Mouse (Mus musculus) ES-E14 (cell line): Measurements from ENCODE around the gene E130308A19Rik. TPM values are rescaled to one million over a fixed set of nuclear protein-coding genes. Genes with fewer than 3 reads are reported as not detected.

Experiments used
- DNase-seq: peaks from one replicate; pipeline ENCODE4 v3.0.0-alpha.2; 2013; ENCODE audit warnings: low read depth, low spot score
- H3K27ac ChIP-seq: 2 replicates; pipeline ENCODE4 v1.5.1; 2012; ENCODE audit warnings: low read depth, mild to moderate bottlenecking, low read length, moderate library complexity, mixed read lengths; ENCODE audit not compliant: poor library complexity, insufficient read depth, severe bottlenecking
- H3K36me3 ChIP-seq: 2 replicates; pipeline ENCODE4 v1.6.1; 2012; ENCODE audit warnings: mild to moderate bottlenecking, low read length, moderate library complexity, mixed read lengths; ENCODE audit not compliant: control insufficient read depth, poor library complexity, insufficient read depth, severe bottlenecking
- H3K4me1 ChIP-seq, 2 experiments: fragments of 150-350 bp in 1 of 2; sonication (generic) in 1 of 2; 2 replicates each; pipeline ENCODE4 v1.6.1; 2012; ENCODE audit warnings: low read length in 2 of 2, mild to moderate bottlenecking in 1 of 2, mixed read lengths in 1 of 2; ENCODE audit not compliant: control insufficient read depth in 2 of 2, insufficient read depth in 2 of 2, poor library complexity in 1 of 2
- H3K4me3 ChIP-seq, 2 experiments: fragments of 150-350 bp in 1 of 2; sonication (generic) in 1 of 2; 2 replicates each; pipeline ENCODE4 v1.5.1; 2012; ENCODE audit warnings: low read length in 2 of 2, low read depth in 1 of 2, mild to moderate bottlenecking in 1 of 2, mixed read lengths in 1 of 2; ENCODE audit not compliant: insufficient read depth in 1 of 2, poor library complexity in 1 of 2, severe bottlenecking in 1 of 2
- H3K9ac ChIP-seq: 2 replicates; pipeline ENCODE4 v1.6.1; 2012; ENCODE audit warnings: low read depth, mild to moderate bottlenecking, low read length, mixed read lengths; ENCODE audit not compliant: poor library complexity, insufficient read depth, severe bottlenecking
- H3K9me3 ChIP-seq: fragments of 150-350 bp; sonication (generic); 2 replicates; pipeline ENCODE4 v1.6.1; 2012; ENCODE audit warnings: low read depth, mild to moderate bottlenecking, low read length; ENCODE audit not compliant: control insufficient read depth, insufficient read depth
- CHD2 ChIP-seq: IDR thresholded peaks from 2 replicates; pipeline ENCODE4 v1.6.1; 2014; ENCODE audit warnings: mild to moderate bottlenecking, low read depth, low read length, inconsistent platforms
- HCFC1 ChIP-seq: IDR thresholded peaks from 2 replicates; pipeline ENCODE4 v1.6.1; 2012; ENCODE audit warnings: low read length, inconsistent platforms, borderline replicate concordance; ENCODE audit not compliant: insufficient read depth
- MAFK ChIP-seq: IDR thresholded peaks from 2 replicates; pipeline ENCODE4 v1.6.1; 2014; ENCODE audit warnings: mild to moderate bottlenecking, low read depth, low read length, inconsistent platforms; ENCODE audit not compliant: insufficient read depth
- ZC3H11A ChIP-seq: IDR thresholded peaks from 2 replicates; pipeline ENCODE4 v1.6.1; 2012; ENCODE audit warnings: low read depth, mild to moderate bottlenecking, inconsistent platforms, low read length, borderline replicate concordance
- ZNF384 ChIP-seq: IDR thresholded peaks from 2 replicates; pipeline ENCODE4 v1.6.1; 2012; ENCODE audit warnings: low read depth, low read length, inconsistent platforms
- in situ Hi-C, 2 experiments: fragments of 600-800 bp; cut with MboI; formaldehyde crosslinking; loops; one replicate each; pipeline ENCODE4 v1.15.1; 2025; ENCODE audit warnings: low sequenced_read_pairs in 2 of 2, inconsistent platforms in 1 of 2; ENCODE audit not compliant: unreplicated experiment in 2 of 2
- total RNA-seq: library from RNA; depleted of rRNA; stranded (reverse); fragments of 300-350 nt; gene quantifications from 2 replicates; pipeline ENCODE4 v1.2.3, GENCODE M21; 2012

E130308A19Rik gene
- total RNA-seq, 1 experiment: 14.9 TPM

GRCm38 (mm10) chr4:59780568-59780967 is 154.6 kb downstream of the E130308A19Rik start:
- Histone ChIP-seq H3K4me1 (peaks cover 7 to 11% of the 10 kb centered on the region in 2 experiments; a peak in 3 of 4 replicates), H3K36me3 (peaks cover 15% of the 10 kb centered on the region), H3K4me3 (no peak overlapping the region), H3K9ac (no peak overlapping the region), H3K9me3 (no peaks in the 10 kb centered on the region), H3K27ac (no peak overlapping the region)
- in situ Hi-C loops: no loop called here
- DNase-seq: no peak
- TF ChIP-seq HCFC1: no peak
- TF ChIP-seq ZC3H11A: no peak
- no peak for TF ChIP-seq MAFK

- peak overlapping the region; percentile 66 for H3K27ac ChIP-seq
- no peaks in the 10 kb centered on the region for H3K9me3 ChIP-seq
- peaks cover 8% of the 10 kb centered on the region for H3K36me3 ChIP-seq
- H3K4me1 ChIP-seq: peaks cover 8 to 9% of the 10 kb centered on the region in 2 experiments; a peak in 3 of 4 replicates
- TF ChIP-seq HCFC1 (no peak), ZC3H11A (no peak), MAFK (no peak), CHD2 (no peak), ZNF384 (no peak)
- in situ Hi-C loops: no loop called here
- DNase-seq: no peak
- H3K4me3 ChIP-seq: peak overlapping the region; percentile 85 to 95
- H3K9ac ChIP-seq: peak overlapping the region; percentile 93
Observed at GRCm38 (mm10) chr4:59782853-59783684, 157.1 kb downstream of the E130308A19Rik start.

GRCm38 (mm10) chr4:59783685-59784279 is 157.8 kb downstream of the E130308A19Rik start:
- no peak for TF ChIP-seq ZC3H11A
- peak; percentile 78; the same call in 1 of the 2 replicates for TF ChIP-seq HCFC1
- TF ChIP-seq CHD2: 0 out of 2 replicates have a peak, but pooled peaks have one; percentile 26
- TF ChIP-seq MAFK: no peak
- peak; percentile 50; the same call in 1 of the 2 replicates for TF ChIP-seq ZNF384

GRCm38 (mm10) chr4:59785412-59785811 is 159.4 kb downstream of the E130308A19Rik start:
- in situ Hi-C loops: no loop called here
- Histone ChIP-seq H3K4me1 (peaks cover 2 to 5% of the 10 kb centered on the region in 2 experiments; a peak in 3 of 4 replicates), H3K4me3 (no peak overlapping the region), H3K9me3 (no peaks in the 10 kb centered on the region), H3K9ac (no peak overlapping the region), H3K36me3 (peaks cover 2% of the 10 kb centered on the region; the same call in 1 of the 2 replicates), H3K27ac (no peak overlapping the region; the same call in 1 of the 2 replicates)
- no peak for DNase-seq
- no peak for TF ChIP-seq CHD2
- no peak for TF ChIP-seq MAFK
- TF ChIP-seq HCFC1: no peak
- no peak for TF ChIP-seq ZC3H11A
- TF ChIP-seq ZNF384: no peak

More at GRCm38 (mm10) chr4:59783685-59784279, 157.8 kb downstream of the E130308A19Rik start:
- peak; percentile 98 for DNase-seq
- H3K4me1 ChIP-seq: peaks cover 8 to 9% of the 10 kb centered on the region in 2 experiments; a peak in 3 of 4 replicates
- H3K36me3 ChIP-seq: peaks cover 8% of the 10 kb centered on the region
- peak overlapping the region; percentile 66 for H3K27ac ChIP-seq
- in situ Hi-C loops: no loop called here
- H3K4me3 ChIP-seq: peak overlapping the region; percentile 85 to 95
- peak overlapping the region; percentile 93 for H3K9ac ChIP-seq
- no peaks in the 10 kb centered on the region for H3K9me3 ChIP-seq
